Mouse (Mus musculus): Measurements from ENCODE around the gene Gm10057. TPM values are rescaled to one million over a fixed set of nuclear protein-coding genes. Genes with fewer than 3 reads are reported as not detected.
"Not testable (repeated sequence)": the region's sequence is repeated elsewhere in the genome, so short reads cannot be mapped to it uniquely, and the experiment has no call there.

The Gm10057 gene
- polyA plus RNA-seq (2016; fragmentation: Nextera tagmentation; extraction: Ambion mirVana) = not detected in 2 replicates

DNA sequence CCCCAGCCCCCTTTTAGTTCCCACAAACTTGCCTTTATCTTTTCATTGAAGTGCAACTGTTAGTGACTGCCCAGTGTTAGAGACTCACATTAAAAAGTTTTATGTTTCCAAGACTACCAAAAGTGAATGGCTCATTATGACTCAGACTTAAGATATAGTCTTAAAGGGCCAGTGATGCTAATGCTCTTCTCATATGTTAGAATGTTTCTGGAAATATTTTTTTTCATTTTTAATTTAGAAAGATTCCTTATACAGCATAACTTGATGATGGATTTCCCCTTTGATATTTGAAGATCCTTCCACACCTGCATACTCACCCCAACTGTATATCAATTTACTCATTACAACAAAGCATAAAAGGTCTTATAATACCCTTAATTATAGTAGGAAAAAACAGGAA, at the start of gene Gm10057:
Gene Gm10057, minus strand, starts transcription at position 101 of the 400 bp plus-strand sequence.
- not testable (repeated sequence) for H3K4me3 ChIP-seq; H3K4me1 ChIP-seq (replicated peaks); DNase-seq (ENCODE audit: low spot score); H3K36me3 ChIP-seq; H3K27me3 ChIP-seq (ENCODE audit: insufficient read depth, poor library complexity, severe bottlenecking); H3K9me3 ChIP-seq; H3K27ac ChIP-seq

GRCm38 (mm10) chrX:154033727-154034126, 21.1 kb downstream of the Gm10057 start, which contains the start of gene 4921511M17Rik:
Gene 4921511M17Rik (minus strand): TSS chrX:154033827.
- H3K4me3 ChIP-seq; H3K36me3 ChIP-seq; DNase-seq (ENCODE audit: low spot score); H3K9me3 ChIP-seq; H3K27me3 ChIP-seq (ENCODE audit: insufficient read depth, poor library complexity, severe bottlenecking); H3K27ac ChIP-seq; H3K4me1 ChIP-seq (replicated peaks): not testable (repeated sequence)

- not testable (repeated sequence) for H3K4me1 ChIP-seq (replicated peaks); H3K4me3 ChIP-seq; H3K9me3 ChIP-seq; H3K36me3 ChIP-seq; DNase-seq (ENCODE audit: low spot score); H3K27ac ChIP-seq; H3K27me3 ChIP-seq (ENCODE audit: insufficient read depth, poor library complexity, severe bottlenecking)
Measured at GRCm38 (mm10) chrX:154012540-154012939, 42.3 kb downstream of the Gm10057 start, which contains the start of gene Samt1. Gene Samt1 (minus strand): TSS chrX:154012640.

Other genes with a start within 250 kb of the Gm10057 start
- 19.7 and 19.9 TPM in 2 replicates for gene Spin2c, start 222.8 kb downstream of the Gm10057 start, polyA plus RNA-seq (2016; fragmentation: Nextera tagmentation; extraction: Ambion mirVana)
- gene Samt1, start 42.4 kb downstream of the Gm10057 start, polyA plus RNA-seq (2016; fragmentation: Nextera tagmentation; extraction: Ambion mirVana) = not detected in 2 replicates
- not detected in 2 replicates for gene 4921511M17Rik, start 21.2 kb downstream of the Gm10057 start, polyA plus RNA-seq (2016; fragmentation: Nextera tagmentation; extraction: Ambion mirVana)
- gene Gm15140, start 65.6 kb upstream of the Gm10057 start, polyA plus RNA-seq (2016; fragmentation: Nextera tagmentation; extraction: Ambion mirVana) = not detected in 2 replicates